Mouse (Mus musculus): ENCODE data around the gene Maz.

The Maz gene

DNA sequence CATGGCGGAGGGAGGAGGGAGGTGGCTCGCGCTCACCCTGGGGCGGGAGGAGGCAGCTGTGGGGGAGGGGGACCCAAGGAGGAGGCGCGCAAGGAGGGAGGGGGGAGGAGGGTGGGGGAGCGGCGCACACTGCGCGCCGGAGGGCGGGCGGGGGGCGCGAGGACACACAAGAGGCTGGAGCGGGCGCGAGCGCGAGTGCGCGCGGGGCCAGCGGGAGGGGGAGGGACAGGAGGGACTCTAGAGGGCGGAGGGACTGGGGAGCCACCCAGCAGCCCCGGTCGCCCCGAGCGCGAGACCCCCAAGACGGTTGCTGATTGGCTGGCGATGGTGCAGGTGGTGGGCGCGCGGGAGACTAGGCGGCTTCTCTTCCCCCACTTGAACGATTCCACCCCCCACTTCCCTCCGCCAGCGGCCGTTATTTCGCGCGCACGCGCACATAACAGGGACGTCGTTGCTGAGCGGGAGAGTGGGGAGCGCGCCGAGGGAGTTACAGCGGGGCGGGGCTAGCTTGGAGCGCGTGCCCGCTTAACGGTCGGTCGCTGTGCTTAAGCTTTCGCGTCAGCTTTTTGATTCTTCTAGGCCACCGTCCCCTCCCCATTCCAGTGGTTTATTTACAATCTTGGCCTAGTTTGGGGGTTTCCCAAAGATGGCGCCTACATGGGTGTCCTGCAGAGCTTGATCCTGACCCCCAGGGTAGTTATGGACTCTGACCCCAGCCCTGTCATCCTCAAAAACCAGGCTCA lies at the start of gene Maz:
Gene Maz, minus strand, starts transcription at position 54 of the 743 bp plus-strand sequence.
- DNase-seq (ENCODE audit: low spot score in 2 of 2), result peak; percentile 99

DNA sequence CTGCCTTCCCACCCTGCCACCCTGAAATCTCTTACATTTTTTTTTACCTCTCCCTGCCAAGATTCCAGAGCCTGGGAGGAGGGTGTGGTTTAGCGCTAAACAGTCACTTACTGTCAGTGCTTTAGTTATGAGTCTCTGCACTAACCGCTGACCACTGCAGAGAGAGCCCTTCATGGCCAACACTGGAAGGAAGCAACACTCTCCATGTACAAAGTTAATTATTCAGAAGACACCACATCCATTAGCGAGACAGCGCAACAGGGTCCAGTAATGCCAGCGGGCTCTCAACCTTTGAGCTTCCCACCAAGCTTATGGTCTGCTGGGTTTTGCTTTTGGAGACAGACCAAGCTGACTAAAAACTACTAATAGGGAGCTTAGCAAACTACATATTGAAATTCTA lies 49.4 kb upstream of the Maz start:
- DNase-seq (ENCODE audit: low spot score in 2 of 2), result no peak

DNA sequence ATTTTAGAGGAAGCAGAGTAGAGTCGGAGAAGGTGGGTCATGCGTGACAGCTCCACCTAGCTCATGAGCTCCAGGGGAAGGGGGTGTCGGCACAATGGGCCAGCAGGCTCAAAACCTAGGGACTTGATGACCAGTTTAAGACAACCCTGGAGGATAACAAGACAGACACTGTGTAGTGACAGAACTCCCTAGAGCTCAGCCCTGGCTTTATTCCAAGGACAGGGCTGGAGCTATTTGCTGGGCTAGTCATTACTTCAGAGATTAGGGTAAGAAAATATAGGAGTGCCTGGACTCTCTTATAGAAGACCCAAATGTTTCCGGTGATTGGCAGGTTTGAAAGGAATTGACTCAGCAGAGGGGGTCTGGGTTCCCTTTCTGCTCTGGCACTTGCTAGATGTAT lies 46.4 kb upstream of the Maz start:
- no peak for DNase-seq (ENCODE audit: low spot score in 2 of 2)

DNA sequence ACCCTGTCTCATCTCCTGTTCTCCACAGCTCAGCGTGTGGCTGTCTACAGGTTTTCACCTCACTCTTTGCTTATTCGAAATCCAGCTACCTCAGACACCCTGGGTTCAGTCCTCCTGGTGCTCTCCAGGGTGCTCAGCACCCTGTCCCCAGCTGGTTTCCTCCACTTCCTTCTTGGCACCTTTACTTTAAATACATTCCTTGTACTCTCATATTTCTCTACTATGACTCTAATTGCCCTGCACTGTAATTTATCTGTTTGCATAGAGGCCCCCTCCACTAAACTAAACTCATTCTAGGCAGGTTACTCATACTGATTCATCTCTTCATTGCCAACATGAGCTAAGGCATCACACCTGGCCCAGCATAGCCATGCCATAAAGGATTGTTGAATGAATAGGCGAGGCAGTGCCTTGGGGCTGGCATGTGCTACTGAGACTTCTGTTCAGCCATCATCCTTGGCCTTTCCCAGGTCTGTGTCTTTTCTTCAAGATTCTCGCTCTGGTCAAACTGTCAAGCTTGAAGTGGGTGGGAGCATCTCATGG lies 44.1 kb upstream of the Maz start:
- no peak for DNase-seq (ENCODE audit: low spot score in 2 of 2)

DNA sequence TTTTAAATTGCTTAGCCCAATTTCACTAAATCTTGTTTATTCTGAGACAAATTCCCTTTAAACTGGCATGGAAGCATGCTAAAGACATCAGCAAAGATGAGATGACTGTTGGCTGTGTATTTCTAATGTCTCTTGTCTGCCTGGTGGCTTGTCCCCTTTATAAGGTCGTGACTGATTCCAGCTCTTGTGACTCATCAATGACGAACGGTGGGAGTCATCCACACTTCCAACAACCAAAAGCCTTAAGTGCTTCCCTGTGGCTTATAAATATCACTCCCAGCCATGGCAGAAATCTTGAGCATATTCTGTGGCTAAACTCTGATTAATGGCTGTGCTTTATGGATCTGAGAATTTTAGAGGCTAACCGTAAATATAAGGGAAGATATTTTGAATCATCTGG lies 39.5 kb upstream of the Maz start:
- DNase-seq (ENCODE audit: low spot score in 2 of 2), result no peak

DNA sequence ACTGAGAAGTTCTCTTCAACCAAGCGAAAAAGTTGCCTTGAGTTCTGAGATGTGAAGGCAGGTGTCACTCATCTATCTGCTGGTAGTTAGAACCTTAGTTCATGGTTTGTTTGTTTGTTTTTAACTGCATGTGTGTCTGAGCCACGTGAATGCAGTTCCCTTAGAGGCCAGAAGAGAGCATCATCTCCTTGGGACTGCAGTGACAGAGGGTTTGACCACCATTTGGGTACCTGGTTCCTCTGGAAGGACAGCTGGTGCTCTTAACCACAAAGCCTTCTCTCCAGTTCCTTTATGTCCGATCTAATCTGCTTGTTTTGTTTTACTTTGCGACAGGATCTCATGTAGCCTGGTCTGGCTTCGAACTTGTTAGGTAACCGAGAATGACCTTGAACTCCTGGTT lies 38.7 kb upstream of the Maz start:
- no peak for DNase-seq (ENCODE audit: low spot score in 2 of 2)

DNA sequence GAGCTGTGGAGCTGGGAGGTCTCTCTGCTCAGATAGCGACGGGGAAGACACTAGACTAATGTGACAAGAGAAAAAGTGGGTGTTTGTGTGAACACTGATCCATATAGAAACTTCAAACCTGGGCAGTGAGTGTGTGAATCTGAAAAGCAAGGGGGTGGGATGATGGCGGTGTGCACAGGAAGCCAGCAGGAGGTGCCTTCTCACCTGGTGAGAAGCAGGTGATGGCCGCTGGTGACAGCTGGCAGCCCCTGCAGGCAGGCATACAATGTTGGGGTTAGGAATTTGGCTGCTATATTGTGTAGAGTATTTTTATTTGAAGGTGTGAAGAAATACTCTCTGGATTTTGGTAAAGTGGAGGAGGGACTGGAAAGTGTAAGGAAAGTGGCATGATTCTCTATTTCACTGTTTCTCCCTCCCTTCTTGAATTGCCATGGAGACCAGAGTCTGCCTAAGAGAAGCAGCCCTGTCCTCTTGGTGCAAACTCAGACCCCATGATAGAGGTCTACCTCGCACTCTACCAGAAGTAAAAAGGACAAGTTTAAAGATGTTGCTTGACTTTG lies 28.3 kb upstream of the Maz start:
- no peak for DNase-seq (ENCODE audit: low spot score in 2 of 2)

DNA sequence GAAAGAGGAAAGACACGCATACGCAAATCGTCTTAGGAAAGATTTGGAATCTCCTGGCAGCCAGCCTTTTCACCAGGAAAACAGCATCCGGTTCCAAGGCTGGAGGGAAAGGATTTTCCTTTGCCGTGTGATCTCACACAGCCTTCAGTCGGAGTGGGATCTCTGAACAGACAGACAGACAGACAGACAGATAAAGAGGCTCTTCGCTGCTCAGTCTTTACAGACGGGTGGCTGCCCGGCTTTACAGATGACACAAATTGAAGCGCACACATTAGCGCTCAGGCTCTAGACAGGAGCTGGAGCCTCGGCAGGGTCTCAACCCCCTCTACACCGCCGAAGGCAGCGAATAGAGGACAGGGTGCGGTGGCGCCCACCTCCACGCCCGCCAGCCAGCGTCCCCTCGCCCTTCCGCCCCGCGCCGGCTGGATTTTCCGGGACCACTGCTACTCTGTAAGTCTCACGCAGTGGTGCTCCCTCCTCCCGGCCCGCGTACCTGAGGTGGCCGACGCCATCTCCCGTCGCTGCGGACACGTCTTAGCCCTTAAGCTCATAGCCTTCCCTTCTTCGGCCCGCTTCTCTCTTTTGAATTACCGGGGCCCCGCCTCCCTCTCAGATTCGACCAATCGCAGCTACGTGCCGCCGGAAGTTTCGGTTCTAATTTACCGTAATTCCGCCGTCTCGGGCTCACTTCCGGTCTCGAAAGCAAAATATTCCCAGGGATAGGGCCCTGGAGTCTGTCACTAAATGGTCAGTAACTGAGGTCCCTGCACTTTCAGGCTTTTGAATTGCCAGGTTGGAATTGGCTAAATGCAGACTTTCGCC lies 15.2 kb upstream of the Maz start, which contains the start of gene Kif22:
Gene Kif22, minus strand, starts transcription at position 621 of the 822 bp plus-strand sequence.
- peak; percentile 84 to 90 for DNase-seq (ENCODE audit: low spot score in 2 of 2)

DNA sequence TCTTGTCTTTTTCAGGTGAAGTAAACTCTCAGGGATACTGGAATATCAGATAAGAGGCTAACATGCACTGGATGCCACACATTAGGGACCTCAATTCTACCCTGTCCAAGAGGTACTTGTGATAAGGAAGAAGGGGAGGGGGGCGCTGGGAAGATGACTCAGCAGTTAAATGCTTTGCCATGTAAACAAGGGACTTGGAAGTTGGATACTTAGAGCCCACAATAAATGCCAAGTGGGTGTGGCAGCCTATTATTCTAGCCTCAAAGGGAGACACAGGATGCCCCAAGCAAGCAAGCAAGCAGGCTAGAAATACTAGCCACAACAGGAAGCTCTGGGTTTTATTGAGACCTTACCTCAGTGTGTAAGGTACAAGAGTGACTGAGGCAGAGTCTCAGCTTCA lies 4.4 kb upstream of the Maz start:
- DNase-seq (ENCODE audit: low spot score in 2 of 2), result no peak

DNA sequence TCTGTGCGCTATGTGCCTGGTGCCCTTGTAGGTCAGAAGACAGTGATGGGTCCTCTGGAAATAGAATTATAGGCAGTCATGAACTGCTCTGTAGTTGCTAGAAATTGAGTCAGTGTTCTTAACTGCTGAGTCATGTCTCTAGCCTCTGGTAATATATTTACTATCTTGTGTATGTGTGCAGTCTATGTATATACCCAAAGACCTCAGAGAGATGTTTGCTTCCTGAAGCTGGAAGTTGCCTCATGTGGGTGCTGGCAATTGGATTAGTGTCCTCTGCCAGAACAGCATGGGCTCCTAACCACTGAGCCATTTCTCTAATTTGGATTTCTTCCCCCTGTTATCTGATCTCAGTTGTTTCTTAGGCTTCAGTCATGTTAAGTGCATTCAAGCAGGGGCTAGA lies 3.3 kb upstream of the Maz start:
- DNase-seq (ENCODE audit: low spot score in 2 of 2), result no peak

DNA sequence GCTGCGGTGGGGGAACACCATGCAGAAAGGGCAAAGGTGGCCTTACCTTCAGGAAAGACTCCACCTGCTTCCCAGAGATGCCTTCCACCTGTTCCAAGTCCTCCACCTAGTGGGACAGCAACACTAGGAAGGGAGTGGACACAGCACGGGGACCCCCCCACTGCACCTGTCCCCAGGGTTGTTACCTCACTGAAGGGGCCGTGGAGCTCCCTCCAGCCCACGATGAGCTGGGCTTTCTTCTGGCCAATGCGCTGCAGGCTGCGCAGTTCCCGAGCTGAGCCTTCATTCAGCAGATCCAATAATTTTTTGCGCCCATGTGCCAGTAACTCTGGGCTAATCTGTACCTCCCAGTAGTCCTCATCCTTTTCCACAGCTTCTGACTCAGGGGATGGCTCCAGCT lies 1.0 kb upstream of the Maz start:
- DNase-seq (ENCODE audit: low spot score in 2 of 2), result no peak

DNA sequence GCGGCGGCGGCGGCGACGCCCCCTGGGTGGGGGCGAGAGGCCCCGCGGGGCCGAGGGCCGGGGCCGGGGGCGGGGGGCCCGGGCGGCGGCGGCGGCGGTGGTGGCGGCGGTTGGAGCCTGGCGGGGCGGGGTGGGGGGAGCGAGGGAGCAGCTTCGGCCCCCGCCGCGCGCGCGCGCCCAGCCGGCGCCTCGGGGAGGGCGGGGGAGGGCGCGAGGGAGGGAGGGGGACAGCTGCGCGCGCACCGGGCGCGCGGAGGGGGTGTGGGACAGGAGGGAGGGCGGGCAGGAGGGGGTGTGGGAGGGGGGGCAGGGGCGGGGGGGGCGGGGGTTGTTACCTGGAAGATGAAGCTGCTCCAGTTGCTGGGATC lies 237 bp downstream of the Maz start:
- peak in 1 of 2 experiments; percentile 78 for DNase-seq (ENCODE audit: low spot score in 2 of 2)

DNA sequence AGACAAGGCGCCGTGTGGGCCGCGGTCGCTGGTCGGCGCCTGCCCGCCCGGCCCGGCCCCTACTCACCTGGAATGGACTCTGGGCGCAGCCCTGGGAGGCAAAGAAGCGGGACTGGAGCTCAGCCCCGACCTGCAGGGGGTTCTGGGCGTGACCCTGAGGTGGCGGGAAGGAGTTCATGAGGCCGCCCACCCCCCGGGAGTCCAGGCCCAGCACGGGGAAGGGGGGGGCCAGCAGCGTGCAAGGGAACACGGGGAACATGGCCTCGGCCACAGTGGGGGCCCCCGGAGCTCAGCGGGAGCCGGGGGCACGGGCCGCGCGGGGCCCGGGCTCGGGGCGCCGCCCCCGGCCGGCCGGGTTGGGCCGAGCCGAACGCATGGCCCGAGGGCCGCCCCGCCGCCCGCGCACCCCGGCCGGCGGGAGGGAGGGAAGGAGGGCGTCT lies 656 bp downstream of the Maz start:
- peak; percentile 70 to 73 for DNase-seq (ENCODE audit: low spot score in 2 of 2)

DNA sequence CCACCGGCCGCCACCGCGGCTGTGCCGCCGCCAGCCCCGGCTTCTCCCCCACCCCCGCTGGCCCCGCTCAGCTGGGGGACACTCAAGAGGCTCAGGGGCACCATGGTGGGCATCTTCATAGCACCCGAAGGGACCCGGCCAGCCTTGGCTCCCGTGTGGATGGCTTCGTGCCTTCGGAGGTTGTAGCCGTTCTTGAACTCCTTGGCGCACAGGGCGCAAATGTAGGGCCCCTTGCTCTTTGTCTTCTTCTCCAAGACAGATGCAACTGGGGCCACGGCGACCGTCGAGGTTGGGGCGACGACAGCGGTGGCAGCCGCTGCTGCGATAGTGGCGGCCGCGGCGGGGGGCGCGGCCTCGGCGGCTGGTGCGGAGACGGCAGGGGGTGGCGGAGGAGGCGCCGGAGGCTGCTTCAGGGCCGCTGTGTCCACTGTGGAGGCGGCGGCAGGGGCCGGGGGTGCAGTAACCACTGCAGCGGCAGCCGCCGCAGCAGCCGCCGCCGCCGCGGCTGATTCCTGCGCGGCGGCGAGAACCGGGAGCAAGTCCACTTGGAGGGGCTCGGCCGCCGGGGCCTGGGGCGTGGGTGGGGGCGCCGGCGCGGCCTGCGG lies 1.2 kb downstream of the Maz start:
- DNase-seq (ENCODE audit: low spot score in 2 of 2), result peak in 1 of 2 experiments; percentile 50

DNA sequence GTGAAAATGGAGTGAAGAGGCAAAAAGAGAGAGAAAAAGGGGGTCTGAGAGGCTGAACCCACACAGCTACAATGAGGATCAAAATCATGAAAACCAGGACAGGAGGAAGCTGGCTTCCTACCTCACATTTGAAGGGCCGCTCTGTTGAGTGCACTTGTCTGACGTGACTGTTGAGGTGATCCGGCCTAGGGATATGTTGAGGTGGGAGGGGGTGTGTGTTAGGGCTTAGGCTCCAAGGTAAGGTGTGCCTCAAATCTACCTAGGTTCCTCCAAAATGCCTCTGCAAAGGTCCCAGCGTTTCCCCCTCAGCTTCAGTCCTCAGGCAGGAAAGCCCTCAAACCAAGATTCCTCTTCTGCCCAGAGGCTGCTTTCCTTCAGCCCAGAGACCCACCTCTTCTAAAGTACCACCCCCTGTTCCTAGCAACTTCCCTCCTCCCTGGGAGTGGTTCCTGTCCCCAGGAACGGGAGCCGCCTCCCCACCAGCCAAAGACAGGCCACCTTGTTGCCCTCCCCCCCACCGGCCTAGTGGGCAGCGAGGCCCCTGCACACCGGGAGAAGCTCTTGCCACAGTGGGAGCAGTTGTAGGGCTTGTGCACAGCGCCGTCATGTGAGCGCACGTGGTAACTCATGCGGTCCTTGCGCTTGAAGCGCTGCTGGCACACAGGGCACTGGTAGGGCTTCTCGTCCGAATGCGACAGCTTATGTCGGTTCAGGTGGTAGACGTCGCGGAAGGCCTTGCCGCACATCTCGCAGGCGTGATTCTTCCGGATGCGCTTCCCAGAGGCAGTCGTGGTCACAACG lies 1.9 kb downstream of the Maz start:
- DNase-seq (ENCODE audit: low spot score in 2 of 2), result peak; percentile 83 to 85

DNA sequence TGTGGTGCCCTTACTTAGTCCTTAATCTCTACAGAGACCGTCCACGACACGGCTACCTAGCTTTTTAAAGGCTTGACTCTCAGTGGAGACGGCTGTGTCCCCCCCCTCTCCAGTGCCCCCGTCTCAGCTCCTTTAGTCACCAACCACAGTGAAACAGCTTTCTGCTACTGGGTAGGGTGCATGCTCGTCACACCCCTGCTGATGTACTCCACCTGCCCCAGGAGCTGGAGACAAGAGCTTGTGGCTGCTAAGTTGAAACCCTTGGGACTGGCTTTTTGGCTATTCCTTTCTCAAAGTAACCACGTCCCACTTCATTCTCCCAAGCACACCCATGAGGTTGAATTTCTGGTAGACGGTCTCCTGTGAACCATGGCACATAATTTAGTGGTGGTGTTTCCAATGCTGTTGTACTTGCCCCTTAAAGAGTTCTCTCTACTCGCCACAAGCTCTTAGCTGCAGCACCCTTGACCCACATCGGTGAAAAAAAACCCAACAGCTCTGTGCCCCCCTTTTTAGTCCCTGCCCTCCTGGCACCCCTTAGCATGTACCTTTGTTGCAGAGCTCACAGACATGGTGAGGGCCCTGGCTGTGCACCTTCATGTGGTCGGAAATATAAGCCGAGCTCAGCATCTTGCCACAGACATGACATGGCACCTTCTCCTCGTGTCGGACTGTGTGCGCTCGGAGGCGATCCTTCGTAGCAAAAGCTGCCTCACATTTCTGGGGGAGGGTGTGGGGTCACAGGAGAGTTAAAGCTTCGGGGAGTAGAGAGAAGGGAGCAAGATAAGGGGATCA lies 2.7 kb downstream of the Maz start:
- DNase-seq (ENCODE audit: low spot score in 2 of 2), result peak in 1 of 2 experiments; percentile 36

DNA sequence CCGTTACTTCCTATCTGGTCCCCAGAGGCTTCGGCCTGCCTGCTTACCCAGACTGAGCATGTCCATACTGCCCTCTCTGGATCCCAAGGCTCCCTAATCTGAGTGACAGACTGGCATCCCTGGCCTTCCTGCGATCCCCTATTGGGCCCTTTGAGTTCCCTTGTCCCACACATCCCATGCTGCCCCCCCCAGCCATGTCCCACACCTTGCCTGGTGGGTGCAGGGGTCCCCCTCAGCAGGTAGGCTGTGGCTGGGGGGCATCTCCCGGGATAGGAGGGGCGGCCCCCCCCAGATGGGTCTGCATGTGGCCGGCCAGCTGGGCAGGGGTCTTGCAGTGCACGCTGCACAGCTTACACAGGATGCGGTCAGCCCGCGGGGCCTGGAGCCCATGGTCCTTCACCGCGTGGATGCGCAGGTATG lies 3.6 kb downstream of the Maz start:
- no peak for DNase-seq (ENCODE audit: low spot score in 2 of 2)

DNA sequence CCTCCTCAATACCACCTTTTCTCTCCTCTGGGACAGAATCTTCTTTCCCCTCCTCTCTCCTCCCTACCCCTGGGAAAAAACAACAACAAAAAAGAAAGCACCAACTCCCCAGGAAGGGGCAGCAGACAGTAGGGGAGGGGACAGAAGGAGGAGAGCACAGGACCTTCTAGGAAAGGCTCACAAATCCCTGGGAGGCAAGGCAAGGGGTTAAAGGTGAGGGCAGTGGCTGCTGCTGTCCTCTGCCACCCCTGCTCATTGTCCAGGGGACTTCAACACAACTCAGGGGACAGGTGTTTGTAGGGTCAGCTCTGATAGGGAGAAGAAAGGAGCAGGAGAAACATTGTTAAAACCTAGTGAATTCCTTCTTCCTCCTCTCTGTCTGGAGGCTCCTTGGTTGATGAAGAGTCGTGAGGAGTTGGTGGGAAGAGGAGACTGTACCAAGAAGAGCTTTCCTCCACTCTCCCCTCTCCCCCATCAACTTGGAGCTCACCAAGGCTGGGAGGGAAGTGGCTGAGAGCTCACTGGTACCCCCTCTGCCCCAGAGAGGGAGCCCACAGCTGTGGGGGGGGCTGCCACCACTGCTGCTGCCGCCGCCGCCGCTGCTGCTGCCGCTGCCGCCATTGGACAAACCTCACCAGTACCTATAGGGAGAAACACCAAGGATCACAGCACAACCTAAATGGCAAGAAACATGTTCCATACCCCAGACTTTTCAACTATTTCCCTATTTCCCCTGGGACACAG lies 4.1 kb downstream of the Maz start:
- DNase-seq (ENCODE audit: low spot score in 2 of 2), result no peak

Data from spleen, postnatal 36 days (tissue).